Mouse (Mus musculus) liver, adult 2 months (tissue): ENCODE measurements around the gene Kcnj12. TPM values are rescaled to one million over a fixed set of nuclear protein-coding genes. Genes with fewer than 3 reads are reported as not detected.

Source experiments
- DNase-seq: peaks from one replicate; pipeline ENCODE4 v3.0.0-alpha.2; 2011; ENCODE audit warnings: low read depth, low spot score; ENCODE audit errors: extremely low read depth
- H3K27ac ChIP-seq: fragments of 200-500 bp; replicated peaks from 2 replicates; pipeline ENCODE4 v1.5.1; 2012; ENCODE audit warnings: low read depth, mild to moderate bottlenecking, control low read depth, inconsistent platforms, low read length; ENCODE audit not compliant: insufficient read depth
- H3K27me3 ChIP-seq: fragments of 200-500 bp; 2 replicates; pipeline ENCODE4 v1.6.1; 2012; ENCODE audit warnings: mild to moderate bottlenecking, moderate library complexity, low read length, inconsistent platforms; ENCODE audit not compliant: control insufficient read depth, insufficient read depth
- H3K36me3 ChIP-seq: fragments of 200-500 bp; 2 replicates; pipeline ENCODE4 v1.6.1; 2012; ENCODE audit warnings: low read length, inconsistent platforms; ENCODE audit not compliant: control insufficient read depth, insufficient read depth
- H3K4me1 ChIP-seq: fragments of 200-500 bp; 2 replicates; pipeline ENCODE4 v1.6.1; 2011; ENCODE audit warnings: low read length; ENCODE audit not compliant: control insufficient read depth, insufficient read depth
- H3K4me3 ChIP-seq: fragments of 200-500 bp; 2 replicates; pipeline ENCODE4 v1.5.1; 2011; ENCODE audit warnings: low read depth, mild to moderate bottlenecking, control low read depth, low read length, moderate library complexity; ENCODE audit not compliant: insufficient read depth
- H3K79me2 ChIP-seq: fragments of 200-500 bp; 2 replicates; pipeline ENCODE4 v1.6.1; 2012; ENCODE audit warnings: inconsistent platforms, mild to moderate bottlenecking, low read length, moderate library complexity; ENCODE audit not compliant: control insufficient read depth, insufficient read depth
- H3K9ac ChIP-seq: fragments of 200-500 bp; 2 replicates; pipeline ENCODE4 v1.6.1; 2012; ENCODE audit warnings: low read depth, mild to moderate bottlenecking, control low read depth, inconsistent platforms, low read length
- CTCF ChIP-seq: fragments of 200-500 bp; IDR thresholded peaks from 2 replicates; pipeline ENCODE4 v1.5.1; 2011; ENCODE audit warnings: low read depth, low read length, control low read depth
- POLR2A ChIP-seq: fragments of 200-500 bp; IDR thresholded peaks from 2 replicates; pipeline ENCODE4 v1.6.1; 2011; ENCODE audit warnings: low read length, control low read depth; ENCODE audit not compliant: insufficient read depth; ENCODE audit errors: extremely low read depth
- WGBS: fragments of 180-500 bp; shearing (Covaris S2); methylation state at CpG from one replicate; pipeline ENCODE4 v1.1.7; 2018; 5-methylcytosine and 5-hydroxymethylcytosine counted together
- polyA plus RNA-seq: library from polyadenylated mRNA; depleted of rRNA; stranded (reverse); fragments of >200 nt; gene quantifications from 2 replicates; pipeline ENCODE4 v1.2.3, GENCODE M21; 2012
- total RNA-seq: library from RNA; depleted of rRNA; stranded (reverse); fragments of >200 nt; gene quantifications from 2 replicates; pipeline ENCODE4 v1.2.3, GENCODE M21; 2014

Kcnj12 gene
- total and polyA plus RNA-seq, 2 experiments = not detected

- peaks cover 8% of the 10 kb centered on the region; the same call in 1 of the 2 replicates for H3K27me3 ChIP-seq
- TF ChIP-seq CTCF = no peak
- no peak for TF ChIP-seq POLR2A
These were observed 4.0 kb downstream of the Kcnj12 start for GRCm38 (mm10) chr11:61026381-61026780.

DNA sequence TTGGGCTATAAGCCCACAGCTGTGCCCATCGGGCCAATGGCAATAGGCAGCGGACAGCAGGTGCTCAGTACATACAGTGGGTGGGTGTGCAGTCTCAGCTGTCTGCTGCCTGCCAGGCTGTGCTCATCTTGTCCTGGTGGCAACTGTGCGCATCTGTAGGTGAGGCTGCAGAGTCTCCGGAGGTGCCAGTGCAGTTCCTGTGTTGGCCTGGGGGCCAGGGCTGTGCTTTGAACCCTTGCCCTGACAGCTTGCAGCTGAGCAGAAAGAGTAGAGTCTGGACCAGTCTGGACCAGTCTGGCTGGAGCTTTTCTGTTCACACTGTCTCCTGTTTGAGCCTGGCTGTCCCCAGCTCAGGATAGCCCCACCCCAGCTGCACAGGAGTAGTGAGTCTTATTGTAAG is 4.8 kb downstream of the Kcnj12 start:
- no peak for TF ChIP-seq POLR2A
- no peak for TF ChIP-seq CTCF
- no peak overlapping the region for H3K27ac ChIP-seq
- WGBS = 99% methylated on average over 4 of the region's 4 CpGs
- H3K36me3 ChIP-seq = no peaks in the 10 kb centered on the region
- no peak for DNase-seq
- H3K27me3 ChIP-seq = peaks cover 4% of the 10 kb centered on the region; the same call in 1 of the 2 replicates
- H3K79me2 ChIP-seq = no peaks in the 10 kb centered on the region
- no peak overlapping the region for H3K9ac ChIP-seq
- no peak overlapping the region for H3K4me3 ChIP-seq
- no peaks in the 10 kb centered on the region for H3K4me1 ChIP-seq

More at GRCm38 (mm10) chr11:61026381-61026780, 4.0 kb downstream of the Kcnj12 start:
- H3K27ac ChIP-seq = no peak overlapping the region
- WGBS = 82% methylated on average over 6 of the region's 6 CpGs
- no peaks in the 10 kb centered on the region for H3K79me2 ChIP-seq
- H3K4me1 ChIP-seq = no peaks in the 10 kb centered on the region
- H3K4me3 ChIP-seq = no peak overlapping the region
- DNase-seq = no peak
- H3K36me3 ChIP-seq = no peaks in the 10 kb centered on the region
- no peak overlapping the region for H3K9ac ChIP-seq

DNA sequence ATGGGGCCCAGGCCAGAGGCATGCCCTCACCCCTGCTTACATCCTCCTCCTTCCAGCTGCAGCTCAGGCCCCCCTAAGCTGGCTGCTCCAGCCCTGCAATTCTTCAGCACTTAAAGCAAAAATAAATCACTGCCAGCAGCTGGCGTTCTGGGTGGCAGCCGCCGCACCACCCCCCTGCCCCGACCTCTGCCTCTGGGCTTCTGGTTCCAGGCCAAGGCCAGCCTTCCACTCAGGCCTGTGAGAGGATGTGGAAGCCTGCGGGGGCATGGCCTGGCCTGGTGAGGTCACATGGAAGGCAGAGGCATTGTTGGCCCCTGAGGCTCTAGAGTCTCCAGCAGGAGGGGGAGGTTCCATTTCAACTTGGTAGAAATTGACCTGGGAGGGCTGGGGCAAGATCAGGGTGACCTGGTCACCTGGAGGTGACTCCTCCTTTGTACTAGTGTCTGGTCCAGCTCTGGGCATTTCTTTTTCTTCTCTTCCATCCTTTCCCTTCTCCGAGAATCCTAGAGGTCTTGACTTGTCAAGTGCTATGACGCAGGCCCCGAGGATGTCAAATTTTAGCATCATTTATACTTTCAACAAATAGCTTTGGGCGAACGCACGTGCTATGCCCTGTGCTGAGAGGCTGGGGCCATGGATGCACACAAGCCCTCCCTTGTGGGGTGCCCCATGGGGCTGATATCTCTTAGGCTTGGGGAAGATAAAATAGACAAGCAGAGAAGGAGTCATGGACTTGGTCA is 6.0 kb downstream of the Kcnj12 start:
- WGBS = 67% methylated on average over 11 of the region's 11 CpGs
- no peak overlapping the region for H3K27ac ChIP-seq
- no peak for TF ChIP-seq CTCF
- no peak for TF ChIP-seq POLR2A
- no peaks in the 10 kb centered on the region for H3K36me3 ChIP-seq
- no peaks in the 10 kb centered on the region for H3K79me2 ChIP-seq
- no peaks in the 10 kb centered on the region for H3K27me3 ChIP-seq
- no peak overlapping the region for H3K9ac ChIP-seq
- no peaks in the 10 kb centered on the region for H3K4me1 ChIP-seq
- DNase-seq = no peak
- no peak overlapping the region for H3K4me3 ChIP-seq

DNA sequence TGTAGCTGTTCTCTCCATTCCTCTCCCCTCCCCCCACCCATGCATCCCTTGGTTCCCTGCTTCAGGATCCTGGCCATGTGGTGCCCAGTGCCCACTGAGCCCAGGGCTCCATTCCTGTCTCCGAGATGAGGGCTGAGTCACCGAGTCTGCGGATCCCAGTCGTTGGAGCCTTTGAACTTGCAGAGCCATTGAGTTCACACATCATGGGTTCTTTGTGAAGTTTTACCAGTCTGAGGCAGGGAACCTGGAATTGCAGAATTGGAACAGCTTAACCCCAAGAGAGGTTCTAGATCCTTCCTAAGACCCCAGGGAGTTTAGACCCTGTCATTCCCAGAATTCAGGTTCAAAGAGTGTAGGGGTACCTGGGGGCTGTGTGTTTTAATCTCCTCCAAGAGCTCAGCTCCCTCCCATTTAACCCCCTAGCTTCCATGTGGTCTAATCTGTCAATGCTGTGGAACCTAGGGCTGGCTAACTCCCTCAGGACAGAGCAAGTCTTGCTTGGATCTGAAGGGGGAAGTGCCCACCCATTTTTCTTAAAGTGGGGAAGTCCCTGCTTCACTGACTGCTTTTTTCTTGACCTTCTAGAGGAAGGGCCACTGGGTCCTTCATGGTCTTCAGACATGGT is 6.9 kb downstream of the Kcnj12 start:
- TF ChIP-seq CTCF (no peak), POLR2A (no peak)
- whole genome bisulfite sequencing = 67% methylated on average over 4 of the region's 4 CpGs
- no peaks in the 10 kb centered on the region for H3K79me2 ChIP-seq

DNA sequence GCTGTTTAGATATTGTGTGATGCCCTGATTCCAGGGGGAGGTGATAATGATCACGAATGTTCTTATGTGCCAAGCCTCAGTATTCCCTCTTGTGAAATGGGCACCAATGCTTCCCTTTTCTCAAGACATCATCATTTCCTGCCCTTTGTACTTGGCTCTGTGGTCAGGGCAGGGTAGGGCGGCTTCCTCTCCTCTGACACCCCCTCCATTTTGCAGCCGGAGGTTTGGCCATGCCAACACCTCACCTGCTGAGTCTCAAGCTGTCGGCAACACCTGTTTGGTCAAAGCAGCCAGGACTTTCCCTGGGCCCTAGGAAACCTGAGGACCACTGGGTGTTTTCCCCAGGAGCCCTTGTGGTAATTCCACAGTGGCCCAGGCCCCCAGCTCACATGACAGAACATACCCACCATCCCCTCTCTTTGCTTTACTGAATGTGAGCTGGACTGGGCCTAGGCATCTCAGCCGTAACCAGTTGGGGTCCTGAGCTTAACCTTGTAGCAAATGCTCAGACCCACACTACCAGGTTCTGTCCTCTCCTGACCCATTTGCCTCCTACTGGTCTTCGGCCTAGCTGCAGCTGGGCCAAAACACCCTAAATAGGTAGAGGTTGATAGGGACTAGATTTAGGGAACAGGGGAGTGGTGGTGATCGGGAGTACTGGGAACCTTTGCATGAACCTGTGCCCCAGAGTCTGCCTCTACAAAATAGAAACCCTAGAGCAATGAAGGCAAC is 7.7 kb downstream of the Kcnj12 start:
- Histone ChIP-seq H3K4me1 (no peaks in the 10 kb centered on the region), H3K9ac (no peak overlapping the region), H3K4me3 (no peak overlapping the region), H3K27me3 (no peaks in the 10 kb centered on the region), H3K79me2 (no peaks in the 10 kb centered on the region), H3K27ac (no peak overlapping the region), H3K36me3 (no peaks in the 10 kb centered on the region)
- WGBS = 88% methylated on average over 7 of the region's 7 CpGs
- TF ChIP-seq CTCF = no peak
- no peak for TF ChIP-seq POLR2A
- DNase-seq = no peak

More for the DNA sequence above, 6.9 kb downstream of the Kcnj12 start:
- no peak overlapping the region for H3K27ac ChIP-seq
- no peaks in the 10 kb centered on the region for H3K27me3 ChIP-seq
- H3K4me1 ChIP-seq = no peaks in the 10 kb centered on the region
- no peak overlapping the region for H3K9ac ChIP-seq
- H3K36me3 ChIP-seq = no peaks in the 10 kb centered on the region
- no peak for DNase-seq
- no peak overlapping the region for H3K4me3 ChIP-seq

GRCm38 (mm10) chr11:61031137-61031536 is 8.8 kb downstream of the Kcnj12 start:
- no peak overlapping the region for H3K9ac ChIP-seq
- TF ChIP-seq CTCF = no peak
- H3K79me2 ChIP-seq = no peaks in the 10 kb centered on the region
- H3K4me3 ChIP-seq = no peak overlapping the region
- H3K27ac ChIP-seq = no peak overlapping the region
- DNase-seq = no peak
- H3K4me1 ChIP-seq = no peaks in the 10 kb centered on the region
- no peaks in the 10 kb centered on the region for H3K36me3 ChIP-seq
- WGBS = 91% methylated on average over 7 of the region's 7 CpGs
- H3K27me3 ChIP-seq = no peaks in the 10 kb centered on the region
